Mouse (Mus musculus) ovary, postnatal 14 days (tissue): ENCODE measurements around the gene Slc3a2.

Source experiments
- DNase-seq: peaks from one replicate; pipeline ENCODE4 v3.0.0; 2022; ENCODE audit warnings: low spot score

Slc3a2 gene

DNA sequence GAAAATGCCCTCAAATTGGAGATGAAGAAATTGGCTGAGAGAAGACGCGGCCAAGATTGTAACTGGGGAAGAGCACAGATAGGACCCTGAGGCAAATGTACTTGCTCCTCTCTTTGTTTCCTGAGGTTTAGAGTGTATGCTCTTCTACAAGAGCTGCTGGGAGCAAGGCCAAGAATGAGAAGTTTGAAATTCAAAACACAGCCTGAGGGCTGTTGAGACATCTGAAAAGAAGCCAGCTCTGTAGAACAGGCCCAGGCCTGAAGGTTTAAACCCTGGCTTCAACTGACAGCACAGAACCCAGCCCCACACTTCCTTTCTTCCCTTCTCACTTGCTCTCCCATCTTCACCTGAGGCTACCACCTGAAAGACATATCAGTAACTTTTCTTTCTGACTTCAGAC is 13.1 kb downstream of the Slc3a2 start:
- no peak for DNase-seq

DNA sequence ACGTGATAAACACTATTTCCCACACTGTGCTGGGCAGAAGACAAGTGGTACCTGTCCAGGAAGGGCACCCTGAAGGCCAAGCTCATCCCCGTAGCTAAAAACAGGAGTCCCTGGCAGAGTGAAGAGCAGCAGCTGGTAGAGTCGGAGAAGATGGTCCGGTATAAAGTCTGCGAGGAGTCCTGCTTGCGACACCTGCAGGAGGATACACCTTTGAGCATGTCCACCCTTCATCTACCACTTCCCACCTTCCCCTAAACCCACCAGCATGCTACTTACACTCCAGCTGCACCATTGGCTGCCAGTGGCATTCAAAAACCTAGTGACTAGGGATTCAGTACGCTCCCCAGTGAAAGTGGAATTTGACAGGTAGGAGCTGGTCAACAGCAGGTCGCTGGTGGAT is 14.2 kb downstream of the Slc3a2 start:
- DNase-seq, result no peak

DNA sequence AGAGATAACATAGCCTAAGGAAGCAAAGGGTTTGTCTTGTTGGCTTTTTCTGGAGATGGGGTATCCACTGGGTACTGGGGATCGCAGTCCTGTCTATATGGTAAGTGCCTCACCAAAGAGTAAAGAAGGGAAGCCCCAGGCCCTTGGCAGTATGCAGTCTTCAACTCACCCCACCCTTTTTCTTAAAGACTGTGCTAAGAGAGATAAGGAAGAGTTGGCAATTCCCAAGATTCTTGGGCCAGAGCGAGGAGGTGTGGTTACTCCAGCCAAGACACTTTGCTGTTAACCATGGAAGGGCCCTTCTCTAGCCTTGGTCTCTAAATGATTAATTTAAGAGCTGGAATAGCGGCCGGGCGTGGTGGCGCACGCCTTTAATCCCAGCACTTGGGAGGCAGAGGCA is 16.2 kb downstream of the Slc3a2 start:
- DNase-seq, result no peak

DNA sequence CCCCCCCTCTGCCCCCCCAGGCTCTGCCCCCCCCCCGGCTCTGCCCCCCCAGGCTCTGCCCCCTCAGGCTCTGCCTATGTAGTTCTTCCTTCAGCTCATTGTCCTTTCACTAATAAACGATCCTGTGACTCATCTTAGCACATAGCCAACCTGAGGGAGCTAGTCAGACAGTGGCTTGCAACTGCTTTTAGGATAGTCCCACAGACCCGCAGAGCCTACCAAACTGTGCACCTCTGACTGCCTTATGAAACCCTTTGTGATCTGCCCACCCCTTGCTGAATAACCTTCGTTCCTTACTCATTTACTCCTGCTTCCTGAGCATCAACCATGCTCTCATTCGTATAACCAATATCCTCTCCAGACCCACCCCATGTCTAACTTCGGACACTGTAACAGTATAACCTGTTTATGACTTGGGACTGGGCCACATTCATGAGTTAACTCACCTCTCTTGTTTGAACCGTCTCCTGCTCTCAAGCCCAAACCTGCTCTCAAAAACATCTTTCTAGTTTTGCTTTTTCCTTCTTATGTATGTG is 17.0 kb downstream of the Slc3a2 start:
- DNase-seq, result no peak

DNA sequence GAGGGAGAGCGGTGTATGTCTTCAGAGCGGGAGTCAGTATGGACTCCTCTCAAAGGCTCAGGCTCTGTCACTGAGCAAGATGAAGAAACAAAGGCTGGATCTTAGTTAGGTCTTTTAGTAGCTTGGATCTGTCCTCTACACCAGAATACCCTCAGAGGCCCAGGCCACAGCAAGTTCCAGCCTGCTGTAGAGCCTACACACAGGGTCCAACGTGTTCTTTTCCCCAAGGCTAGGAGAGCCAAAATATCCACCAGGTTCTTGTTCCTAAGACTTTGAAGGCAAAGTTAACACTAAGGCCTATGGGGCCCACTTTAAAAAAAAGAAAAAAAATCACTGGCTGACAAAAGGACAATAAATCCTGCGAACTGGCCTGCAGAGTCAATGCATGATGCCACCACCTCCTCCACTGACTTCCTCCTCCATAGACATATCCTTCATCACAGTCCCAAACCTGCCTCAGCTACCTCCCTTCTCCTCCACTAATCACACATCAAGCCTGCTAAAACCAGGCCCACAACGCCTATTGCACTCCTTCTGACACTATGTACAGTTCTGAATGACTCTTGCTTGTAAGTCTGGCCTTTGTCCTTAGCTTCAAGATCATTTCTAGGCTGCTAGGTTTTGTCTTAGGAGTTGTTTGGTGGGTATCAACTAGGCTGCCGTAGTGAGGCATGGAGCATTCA is 18.0 kb downstream of the Slc3a2 start:
- DNase-seq, result no peak

DNA sequence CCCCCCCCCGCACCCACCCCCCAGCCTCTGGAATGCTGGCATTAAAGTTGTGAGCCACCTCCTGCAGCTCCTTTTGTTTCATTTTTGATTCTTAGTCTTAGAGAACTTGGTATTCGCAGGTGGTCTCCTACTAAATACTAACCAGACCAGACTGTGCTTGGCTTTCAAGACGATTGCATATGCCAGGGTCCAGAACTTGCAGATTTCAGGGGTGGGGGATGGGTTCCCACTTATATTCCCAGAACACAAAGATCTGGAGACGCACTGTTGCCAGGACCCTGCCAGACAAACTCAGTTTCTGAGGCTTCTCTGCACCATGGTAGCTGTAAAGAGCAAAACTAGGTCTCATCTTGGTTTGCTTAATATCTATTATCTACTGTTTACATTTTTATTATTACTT is 19.6 kb downstream of the Slc3a2 start:
- DNase-seq, result no peak

DNA sequence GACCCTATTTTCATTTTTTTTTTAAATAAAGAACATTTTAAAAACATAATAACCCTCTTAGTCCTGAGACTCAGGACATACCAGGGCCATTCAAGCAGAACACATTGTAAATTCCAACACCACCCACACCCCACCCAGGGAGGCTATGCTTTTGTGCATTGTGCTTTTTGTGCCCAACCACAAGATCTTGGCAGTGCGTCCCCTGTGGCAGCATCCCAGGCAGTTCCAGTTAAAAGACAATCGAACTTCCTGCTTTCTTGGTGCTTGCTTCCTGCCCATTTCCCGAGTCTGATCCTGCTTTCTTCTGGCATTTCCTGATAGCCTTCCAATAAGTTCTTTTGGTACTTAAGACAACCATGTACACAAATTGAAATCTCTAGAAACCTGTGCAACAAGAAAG is 20.7 kb downstream of the Slc3a2 start:
- DNase-seq, result no peak

DNA sequence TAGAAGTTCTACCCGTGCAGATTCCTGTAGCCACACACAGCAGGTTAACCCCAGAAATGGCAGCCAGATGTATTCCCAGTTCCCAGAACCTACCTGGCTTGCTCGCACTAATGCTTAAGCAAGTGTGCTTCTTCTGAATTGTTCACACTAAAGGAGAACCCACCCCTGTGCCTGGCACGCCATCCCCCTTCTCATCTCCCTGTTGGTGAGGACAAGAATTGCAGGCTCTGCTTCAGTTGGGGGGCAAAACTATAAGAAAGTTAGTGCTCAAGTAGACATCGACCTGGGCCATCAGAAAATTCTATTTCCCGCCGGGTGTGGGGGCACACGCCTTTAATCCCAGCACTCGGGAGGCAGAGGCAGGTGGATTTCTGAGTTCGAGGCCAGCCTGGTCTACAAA is 23.5 kb downstream of the Slc3a2 start:
- DNase-seq, result no peak

DNA sequence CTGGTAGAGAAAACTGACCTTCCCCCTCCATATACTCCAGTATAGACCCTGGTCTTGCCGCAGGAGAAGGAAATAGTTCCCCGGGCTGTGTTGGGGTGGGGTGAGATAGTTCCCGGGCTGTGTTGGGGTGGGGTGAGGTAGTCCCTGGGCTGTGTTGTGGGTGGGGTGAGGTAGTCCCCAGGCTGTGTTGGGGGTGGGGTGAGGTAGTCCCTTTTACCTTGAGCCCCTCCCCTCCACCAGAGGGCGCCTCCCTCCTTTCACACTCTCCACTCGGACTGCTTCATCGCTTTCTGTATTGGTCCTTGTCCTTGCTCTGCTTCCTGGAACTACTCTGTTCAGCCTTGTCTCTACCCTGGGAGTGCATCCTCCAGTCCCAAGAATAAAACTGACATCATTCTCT is 27.8 kb downstream of the Slc3a2 start:
- no peak for DNase-seq

DNA sequence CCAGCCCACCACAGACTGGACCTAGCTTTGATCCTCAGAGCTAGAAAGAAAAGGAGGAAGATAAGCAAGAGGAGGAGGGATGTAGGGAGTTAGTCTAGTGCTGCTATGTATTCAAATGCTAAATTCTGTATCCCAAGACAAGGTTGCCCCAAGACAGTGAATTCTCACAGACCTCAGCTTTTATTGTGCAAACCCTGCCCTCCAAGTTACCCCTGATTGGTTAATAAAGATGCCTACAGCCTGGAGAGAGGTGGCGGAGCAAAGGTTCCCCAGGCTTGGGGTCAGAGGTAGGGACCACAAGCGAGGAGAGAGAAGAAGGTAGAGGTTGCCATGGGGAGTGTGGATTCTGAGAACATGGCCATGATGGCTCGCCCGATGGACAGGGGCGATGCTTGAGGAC is 30.4 kb downstream of the Slc3a2 start:
- no peak for DNase-seq

DNA sequence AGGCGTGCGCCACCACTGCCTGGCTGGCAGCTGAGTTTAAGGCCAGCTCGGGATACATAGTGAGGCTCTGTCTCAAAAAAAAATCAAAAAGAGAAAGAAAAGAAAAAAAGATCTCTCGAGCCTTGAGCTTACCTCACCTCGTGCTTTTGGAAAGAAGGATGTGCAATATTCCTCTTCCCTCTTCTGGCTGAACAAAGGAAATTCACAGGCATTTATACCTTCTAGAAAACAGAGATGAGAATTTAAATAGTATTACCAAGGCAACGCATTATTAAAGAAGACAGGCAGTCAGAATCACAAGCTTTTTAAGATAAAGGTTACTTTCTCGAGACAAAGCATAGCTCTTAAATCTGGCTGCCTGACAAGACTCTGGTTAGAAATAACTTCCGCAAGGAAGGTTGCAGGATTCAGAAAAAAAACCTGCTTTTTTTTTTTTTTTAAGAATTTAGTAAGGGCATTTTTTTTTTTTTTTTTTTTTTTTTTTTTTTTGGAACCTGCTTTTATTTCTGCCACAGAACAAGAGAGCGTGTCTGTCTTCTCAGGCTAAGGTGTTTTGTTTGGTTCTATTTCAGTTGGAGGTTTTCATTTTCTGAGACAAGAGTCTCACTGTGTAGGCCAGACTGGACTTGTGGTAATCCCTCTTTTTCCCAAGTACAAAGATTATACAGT is 31.2 kb downstream of the Slc3a2 start:
- DNase-seq, result no peak

DNA sequence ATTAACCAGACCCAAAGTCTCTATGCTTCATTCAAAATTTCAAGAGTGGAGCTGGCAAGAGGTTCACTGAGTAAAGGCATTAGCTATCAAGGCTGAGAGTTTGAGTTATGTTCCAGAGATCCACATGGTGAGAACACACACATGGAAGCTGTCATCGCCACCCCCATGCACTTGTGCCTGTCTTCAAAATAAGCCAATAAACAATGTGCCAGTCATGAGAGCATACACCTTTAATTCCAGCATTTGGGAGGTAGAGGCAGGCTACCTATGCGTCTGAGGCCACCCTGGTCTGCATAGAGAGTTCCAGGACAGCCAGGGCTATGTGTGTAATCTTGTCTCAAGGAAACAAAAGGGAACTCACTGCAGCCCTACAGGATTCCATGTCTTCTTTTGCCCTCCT is 39.5 kb downstream of the Slc3a2 start:
- DNase-seq, result no peak

DNA sequence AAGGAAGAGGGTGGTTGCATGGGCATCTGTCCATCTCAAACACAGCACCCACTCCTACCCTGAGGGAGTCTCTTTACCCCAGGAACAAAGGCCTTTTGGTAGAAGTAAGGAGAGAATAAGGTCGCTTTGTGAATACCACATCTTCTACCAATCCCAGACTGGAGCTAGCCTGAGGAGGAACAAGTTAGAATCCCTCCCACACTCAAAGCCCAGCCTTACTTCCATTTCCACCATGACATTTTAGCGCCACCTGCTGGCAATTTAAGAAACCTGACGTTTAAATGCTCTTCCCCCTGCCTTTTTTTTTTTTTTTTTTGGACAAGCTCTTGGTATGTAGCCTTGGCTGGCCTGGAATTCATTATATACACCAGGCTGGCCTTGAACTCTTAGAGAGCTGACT is 40.2 kb downstream of the Slc3a2 start:
- peak; percentile 62 for DNase-seq

DNA sequence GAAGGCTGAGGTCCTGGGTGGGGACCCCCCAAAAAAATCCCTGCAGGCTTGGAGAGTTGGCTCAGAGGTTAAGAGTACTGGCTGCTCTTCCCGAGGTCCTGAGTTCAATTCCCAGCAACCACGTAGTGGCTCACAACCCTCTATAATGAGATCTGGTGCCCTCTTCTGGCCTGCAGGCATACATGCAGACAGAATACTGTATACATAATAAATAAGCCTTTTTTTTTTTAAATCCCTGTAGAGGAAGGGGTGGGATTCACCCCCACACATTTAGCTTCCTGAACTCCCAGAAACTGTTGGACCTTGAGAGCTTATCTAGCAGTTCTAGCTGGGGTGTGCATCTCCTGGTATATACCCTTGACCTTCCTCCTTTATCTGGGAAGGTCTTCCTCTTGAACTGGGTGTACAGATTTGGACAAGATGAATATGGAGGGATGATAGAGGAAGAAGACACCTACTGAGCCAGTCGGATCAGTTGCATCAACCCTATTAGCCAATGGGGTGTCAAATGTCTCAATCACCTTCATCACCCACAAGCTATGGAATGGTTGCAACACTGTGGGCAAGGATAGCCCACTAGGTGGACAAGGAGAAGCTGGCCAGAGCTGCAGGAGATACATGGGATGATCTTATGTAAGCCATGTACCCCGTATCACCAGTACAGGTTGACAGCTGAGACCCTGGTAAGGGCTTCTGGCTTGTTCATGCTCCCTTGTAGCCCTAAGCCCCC is 41.4 kb downstream of the Slc3a2 start:
- DNase-seq, result no peak

DNA sequence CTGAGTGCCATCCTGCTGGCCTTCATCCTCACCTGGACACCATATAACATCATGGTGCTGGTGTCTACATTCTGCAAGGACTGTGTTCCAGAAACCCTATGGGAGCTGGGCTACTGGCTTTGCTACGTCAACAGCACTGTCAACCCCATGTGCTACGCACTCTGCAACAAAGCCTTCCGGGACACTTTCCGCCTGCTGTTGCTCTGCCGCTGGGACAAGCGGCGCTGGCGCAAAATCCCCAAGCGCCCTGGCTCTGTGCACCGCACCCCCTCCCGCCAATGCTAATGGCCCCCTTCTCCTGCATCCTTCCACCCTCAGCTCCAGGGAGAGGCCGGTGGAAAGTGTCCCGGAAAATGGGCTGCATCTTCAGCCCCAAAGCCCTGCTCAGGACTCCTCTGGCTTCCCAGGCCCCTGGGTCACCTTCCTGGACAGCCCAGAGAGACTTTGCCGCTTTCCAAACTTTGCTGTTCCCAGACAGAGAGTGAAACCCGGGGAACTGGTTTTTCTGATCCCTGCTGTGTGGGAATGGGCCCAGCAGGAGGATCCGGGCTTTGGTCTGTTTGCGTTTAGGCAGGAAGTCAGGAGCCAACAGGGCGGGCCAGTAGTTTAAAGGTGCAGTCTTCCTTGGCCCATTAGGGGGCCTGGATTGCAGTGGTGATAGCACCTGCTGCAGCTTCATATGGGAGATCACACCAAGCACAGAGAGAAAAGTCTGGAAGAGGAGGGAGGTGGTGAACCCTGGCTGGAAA is 44.0 kb downstream of the Slc3a2 start:
- no peak for DNase-seq

DNA sequence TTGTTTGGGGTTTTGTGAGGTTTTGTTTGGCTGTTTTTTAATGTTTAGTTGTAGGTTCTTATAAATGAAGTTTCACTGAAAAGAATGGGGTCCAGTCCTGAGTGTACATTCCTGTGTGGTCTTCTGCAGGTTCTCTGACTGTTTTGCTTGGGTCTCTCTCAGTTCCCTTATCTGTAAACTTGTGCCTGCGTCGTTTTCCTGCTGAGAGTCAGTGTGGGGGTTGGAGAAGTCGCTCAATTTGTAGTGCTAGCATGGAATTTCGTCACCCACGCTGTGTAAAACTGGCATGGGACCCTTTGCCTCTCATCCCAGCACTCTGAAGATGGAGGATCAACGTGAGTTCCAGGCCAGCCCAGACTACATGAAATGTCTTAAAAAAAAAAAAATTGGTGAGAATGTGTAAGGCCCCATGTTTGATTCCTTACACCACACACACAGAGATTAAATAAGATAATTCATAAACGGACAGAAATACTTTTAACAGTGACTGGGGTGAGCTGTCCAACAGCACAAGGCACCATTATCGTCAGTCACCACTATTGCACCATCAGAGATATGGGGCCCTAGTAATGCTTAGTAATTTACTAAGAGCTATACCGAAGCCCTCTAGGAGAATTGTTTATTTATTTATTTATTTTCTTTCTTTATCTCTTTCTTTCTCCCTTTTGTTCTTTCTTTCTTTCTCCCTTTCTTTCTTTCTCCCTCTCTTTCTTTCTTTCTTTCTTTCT is 49.7 kb downstream of the Slc3a2 start:
- no peak for DNase-seq

DNA sequence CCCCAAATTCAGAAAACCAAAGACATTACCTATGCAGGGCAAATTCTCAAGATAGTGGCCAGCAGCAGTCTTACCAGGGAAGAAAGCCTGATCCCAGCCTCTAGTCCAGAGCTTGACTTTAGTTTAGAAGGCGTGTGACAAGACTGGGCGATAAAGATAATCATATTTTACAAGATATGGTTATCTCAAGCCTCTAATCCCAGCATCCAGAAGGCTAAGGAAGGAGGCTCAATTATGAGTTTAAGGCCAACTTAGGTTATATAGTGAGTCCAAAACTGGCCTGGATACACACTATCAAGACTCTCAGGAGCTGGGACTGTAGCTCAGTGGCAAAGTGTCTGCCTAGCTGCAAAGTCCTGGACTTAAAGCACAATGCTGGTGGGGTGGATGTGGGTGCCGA is 50.3 kb downstream of the Slc3a2 start:
- no peak for DNase-seq

DNA sequence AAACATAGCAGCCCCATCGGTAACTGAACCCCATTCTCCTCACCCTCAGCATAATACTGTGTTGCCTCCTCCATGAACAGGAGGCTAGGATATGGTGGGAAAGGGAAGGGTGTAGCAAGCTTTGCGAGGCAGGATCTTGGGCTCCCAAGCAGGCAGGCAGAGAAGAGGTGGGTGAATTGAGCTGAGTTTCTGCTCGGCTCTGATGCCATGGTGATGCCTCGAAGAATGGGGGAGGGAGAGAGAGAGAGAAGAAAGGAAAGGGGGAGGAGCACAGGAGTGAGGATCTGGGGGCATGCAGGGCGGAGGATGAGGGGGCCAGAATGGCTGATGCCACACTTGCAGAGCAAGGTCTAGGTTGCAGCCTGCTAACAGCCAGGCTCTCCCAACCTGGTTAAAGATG is 57.4 kb downstream of the Slc3a2 start:
- DNase-seq, result no peak

DNA sequence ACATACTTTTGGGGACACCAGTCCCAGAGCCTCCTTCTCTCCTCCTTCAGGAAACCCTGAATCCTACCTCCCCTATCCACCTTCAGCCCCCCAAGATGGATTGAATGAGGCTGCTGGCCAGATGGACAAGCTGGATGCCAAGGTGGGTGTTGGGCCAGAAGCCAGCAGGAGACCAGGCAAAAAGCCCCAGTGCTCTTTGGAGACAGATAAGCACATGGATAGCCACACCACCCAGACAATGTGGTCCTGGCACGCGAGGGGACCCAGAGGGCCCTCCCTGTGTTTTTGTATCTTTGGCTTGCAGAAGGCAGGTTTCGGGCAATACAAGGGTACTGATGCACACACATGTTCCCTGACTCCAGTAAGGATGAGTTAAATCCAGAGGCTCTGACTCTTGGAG is 58.3 kb downstream of the Slc3a2 start:
- DNase-seq, result no peak

DNA sequence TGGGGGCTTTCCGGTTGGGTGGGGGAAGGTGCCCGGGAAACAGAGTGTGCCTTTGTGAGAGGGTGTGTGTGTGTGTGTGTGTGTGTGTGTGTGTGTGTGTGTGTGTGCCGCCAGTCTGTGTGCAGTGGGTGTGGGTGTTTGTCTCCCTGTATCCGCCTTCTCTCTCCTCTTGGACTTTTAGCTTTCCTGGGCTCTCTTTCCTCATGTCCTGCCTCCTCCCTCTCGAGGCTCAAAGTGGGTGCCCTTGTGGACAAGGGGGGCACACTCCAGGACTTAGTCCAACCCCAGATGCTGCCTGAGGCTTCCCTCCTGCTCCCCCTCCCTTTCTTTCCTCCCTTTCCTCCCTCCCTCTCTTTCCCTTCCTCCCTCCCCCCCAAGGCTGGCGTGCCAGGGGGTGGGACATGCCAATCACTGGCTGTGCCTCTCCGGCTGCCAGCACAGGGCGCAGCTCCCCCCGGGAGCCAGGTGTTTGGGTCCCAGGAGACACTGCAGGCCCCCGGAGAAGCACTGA is 59.2 kb downstream of the Slc3a2 start:
- DNase-seq, result no peak

DNA sequence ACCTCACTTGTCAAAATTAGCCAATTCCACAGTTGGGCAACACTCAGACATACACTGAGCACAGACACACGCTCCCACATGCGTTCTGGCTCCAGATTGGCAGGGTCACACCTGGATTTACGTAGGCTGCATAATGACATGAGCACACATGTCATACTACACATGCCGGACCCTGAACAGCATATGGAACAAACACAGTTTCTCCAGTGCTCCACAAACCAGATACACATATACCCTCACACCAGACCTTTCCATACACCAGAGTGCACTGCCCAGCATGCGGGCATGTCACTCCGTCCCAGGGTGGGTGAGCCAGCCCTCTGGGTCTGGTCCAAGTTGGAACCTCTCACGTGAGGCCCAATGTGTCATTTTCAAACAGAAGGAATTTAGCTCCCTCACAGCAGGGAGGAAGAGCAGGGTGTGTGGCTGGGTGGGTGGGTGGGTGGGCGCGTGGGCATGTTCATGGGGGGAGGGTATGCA is 59.8 kb downstream of the Slc3a2 start, which contains the start of gene Chrm1:
Chrm1 (plus strand) TSS at position 430 of the 480 bp plus-strand sequence.
- DNase-seq, result no peak
